Mouse (Mus musculus) hindbrain, embryonic 16.5 days (tissue): ENCODE data around the gene Fam50a. TPM values are rescaled to one million over a fixed set of nuclear protein-coding genes. Genes with fewer than 3 reads are reported as not detected.

Experiments used
- ATAC-seq: fragments of 200-750 bp; cut with Nextera tagmentation; 2 replicates; pipeline ENCODE4 v1.8.0; 2017; ENCODE audit warnings: moderate TSS enrichment, moderate library complexity
- H3K27ac ChIP-seq: fragments of 300-500 bp; sonication (generic); 2 replicates; pipeline ENCODE4 v1.5.1; 2014; ENCODE audit warnings: low read depth, mild to moderate bottlenecking, control low read depth, low read length, moderate library complexity
- H3K27me3 ChIP-seq: fragments of 300-500 bp; sonication (generic); replicated peaks from 2 replicates; pipeline ENCODE4 v1.6.1; 2014; ENCODE audit warnings: low read length; ENCODE audit not compliant: control insufficient read depth, insufficient read depth
- H3K36me3 ChIP-seq: fragments of 300-500 bp; sonication (generic); 2 replicates; pipeline ENCODE4 v1.6.1; 2014; ENCODE audit warnings: mild to moderate bottlenecking, low read length, moderate library complexity, mixed read lengths; ENCODE audit not compliant: control insufficient read depth, insufficient read depth
- H3K4me1 ChIP-seq: fragments of 300-500 bp; sonication (generic); 2 replicates; pipeline ENCODE4 v1.6.1; 2014; ENCODE audit warnings: low read depth, low read length; ENCODE audit not compliant: control insufficient read depth, insufficient read depth
- H3K4me2 ChIP-seq: fragments of 300-500 bp; sonication (generic); 2 replicates; pipeline ENCODE4 v1.6.1; 2014; ENCODE audit warnings: mild to moderate bottlenecking, low read length, control low read depth, moderate library complexity
- H3K4me3 ChIP-seq: fragments of 300-500 bp; sonication (generic); 2 replicates; pipeline ENCODE4 v1.5.1; 2014; ENCODE audit warnings: mild to moderate bottlenecking, low read length, control low read depth, moderate library complexity
- H3K9ac ChIP-seq: fragments of 300-500 bp; sonication (generic); 2 replicates; pipeline ENCODE4 v1.6.1; 2014; ENCODE audit warnings: low read depth, mild to moderate bottlenecking, control low read depth, low read length, moderate library complexity
- H3K9me3 ChIP-seq: fragments of 300-500 bp; sonication (generic); 2 replicates; pipeline ENCODE4 v1.6.1; 2014; ENCODE audit warnings: mild to moderate bottlenecking, low read length, moderate library complexity; ENCODE audit not compliant: control insufficient read depth
- WGBS: fragments of 180-500 bp; shearing (Covaris S2); extraction: QIAGEN DNeasy Blood & Tissue Kit; methylation state at CpG from one replicate; pipeline ENCODE4 v1.1.7; 2014; 5-methylcytosine and 5-hydroxymethylcytosine counted together
- polyA plus RNA-seq: library from polyadenylated mRNA; unstranded; fragments of >200 nt; fragmentation: Nextera tagmentation; extraction: Ambion mirVana; gene quantifications from 2 replicates; pipeline ENCODE4 v1.2.1, GENCODE M21; 2015

Fam50a gene
- polyA plus RNA-seq = 61.5 and 61.7 TPM in 2 replicates

- ATAC-seq = peak; percentile 97
- H3K9ac ChIP-seq = peak within 1 kb of the TSS; percentile 74
Observed at GRCm38 (mm10) chrX:74312540-74313464, at the start of gene Fam50a. TSS of gene Fam50a (plus strand) at chrX:74313033.

GRCm38 (mm10) chrX:74269736-74270061 lies 43.1 kb upstream of the Fam50a start:
- peaks cover 2% of the 10 kb centered on the region; the same call in 1 of the 2 replicates for H3K4me1 ChIP-seq
- WGBS = 15% methylated on average over 3 of the region's 3 CpGs
- no peaks in the 10 kb centered on the region for H3K9me3 ChIP-seq
- peak; percentile 21 for ATAC-seq
- H3K4me3 ChIP-seq = peak overlapping the region; percentile 44
- H3K9ac ChIP-seq = peak overlapping the region; percentile 64
- no peaks in the 10 kb centered on the region for H3K27me3 ChIP-seq
- H3K4me2 ChIP-seq = peak overlapping the region; percentile 60
- H3K27ac ChIP-seq = peak overlapping the region; percentile 94
- H3K36me3 ChIP-seq = no peaks in the 10 kb centered on the region

More at GRCm38 (mm10) chrX:74312540-74313464, at the start of gene Fam50a:
- Histone ChIP-seq H3K27ac (peak within 1 kb of the TSS; percentile 90), H3K4me2 (peak within 1 kb of the TSS; percentile 71), H3K9me3 (no peaks in the 10 kb centered on the region), H3K27me3 (no peaks in the 10 kb centered on the region), H3K4me3 (peak within 1 kb of the TSS; percentile 63), H3K4me1 (peaks cover 5% of the 10 kb centered on the region), H3K36me3 (peaks cover 8% of the 10 kb centered on the region; the same call in 1 of the 2 replicates)
- WGBS = 19% methylated on average over 47 of the region's 59 CpGs

GRCm38 (mm10) chrX:74270062-74270901 lies 42.6 kb upstream of the Fam50a start, which contains the start of gene Rpl10:
TSS of gene Rpl10 (plus strand) at chrX:74270812.
- H3K27me3 ChIP-seq = no peaks in the 10 kb centered on the region
- ATAC-seq = peak; percentile 96
- no peaks in the 10 kb centered on the region for H3K9me3 ChIP-seq
- peak within 1 kb of the TSS; percentile 67 for H3K9ac ChIP-seq
- H3K27ac ChIP-seq = peak within 1 kb of the TSS; percentile 94
- H3K36me3 ChIP-seq = no peaks in the 10 kb centered on the region
- peaks cover 2% of the 10 kb centered on the region; the same call in 1 of the 2 replicates for H3K4me1 ChIP-seq
- 14% methylated on average over 42 of the region's 42 CpGs for WGBS
- peak within 1 kb of the TSS; percentile 61 for H3K4me2 ChIP-seq
- peak within 1 kb of the TSS; percentile 52 for H3K4me3 ChIP-seq

- H3K27ac ChIP-seq = peak overlapping the region; percentile 29; the same call in 1 of the 2 replicates
- no peaks in the 10 kb centered on the region for H3K9me3 ChIP-seq
- peaks cover 2% of the 10 kb centered on the region; the same call in 1 of the 2 replicates for H3K4me1 ChIP-seq
- H3K4me2 ChIP-seq = peak overlapping the region; percentile 61
- 18% methylated on average over 27 of the region's 27 CpGs for WGBS
- no peaks in the 10 kb centered on the region for H3K36me3 ChIP-seq
- H3K27me3 ChIP-seq = no peaks in the 10 kb centered on the region
- peak overlapping the region; percentile 67 for H3K9ac ChIP-seq
- ATAC-seq = no peak
- peak overlapping the region; percentile 52 for H3K4me3 ChIP-seq
Observed at GRCm38 (mm10) chrX:74270902-74271551, 41.8 kb upstream of the Fam50a start.

GRCm38 (mm10) chrX:74273422-74274322 lies 39.2 kb upstream of the Fam50a start:
- Histone ChIP-seq H3K9ac (no peak overlapping the region), H3K4me3 (no peak overlapping the region), H3K36me3 (no peaks in the 10 kb centered on the region), H3K27ac (no peak overlapping the region), H3K9me3 (no peaks in the 10 kb centered on the region), H3K4me1 (peaks cover 2% of the 10 kb centered on the region; the same call in 1 of the 2 replicates), H3K27me3 (no peaks in the 10 kb centered on the region), H3K4me2 (no peak overlapping the region)
- WGBS = 29% methylated on average over 10 of the region's 10 CpGs
- no peak for ATAC-seq

- 77% methylated on average over 8 of the region's 8 CpGs for WGBS
- Histone ChIP-seq H3K27me3 (no peaks in the 10 kb centered on the region), H3K4me3 (no peak overlapping the region), H3K27ac (no peak overlapping the region), H3K36me3 (no peaks in the 10 kb centered on the region), H3K4me2 (no peak overlapping the region), H3K9me3 (no peaks in the 10 kb centered on the region), H3K4me1 (no peaks in the 10 kb centered on the region), H3K9ac (no peak overlapping the region)
- ATAC-seq = no peak
Observed at GRCm38 (mm10) chrX:74277916-74278315, 34.9 kb upstream of the Fam50a start.

GRCm38 (mm10) chrX:74281041-74281731 lies 31.6 kb upstream of the Fam50a start:
- no peak for ATAC-seq

More at GRCm38 (mm10) chrX:74281041-74281731, 31.6 kb upstream of the Fam50a start:
- no peaks in the 10 kb centered on the region for H3K36me3 ChIP-seq
- H3K9ac ChIP-seq = peak overlapping the region; percentile 63
- no peaks in the 10 kb centered on the region for H3K9me3 ChIP-seq
- H3K4me2 ChIP-seq = peak overlapping the region; percentile 74
- no peaks in the 10 kb centered on the region for H3K27me3 ChIP-seq
- peak overlapping the region; percentile 56 for H3K4me3 ChIP-seq
- 24% methylated on average over 14 of the region's 14 CpGs for WGBS
- peaks cover 3% of the 10 kb centered on the region for H3K4me1 ChIP-seq
- H3K27ac ChIP-seq = peak overlapping the region; percentile 51; the same call in 1 of the 2 replicates
